Mouse (Mus musculus) kidney, embryonic 16.5 days (tissue): ENCODE results near the gene Hectd1. TPM values are rescaled to one million over a fixed set of nuclear protein-coding genes. Genes with fewer than 3 reads are reported as not detected.
A peak's percentile ranks its signal among the peaks of the same experiment; 100 is the strongest.

Source experiments
- ATAC-seq: fragments of 200-750 bp; cut with Nextera tagmentation; 2 replicates; pipeline ENCODE4 v1.8.0; 2017; ENCODE audit warnings: moderate TSS enrichment; ENCODE audit not compliant: low FRiP score, low TSS enrichment
- H3K27ac ChIP-seq: fragments of 300-500 bp; sonication (generic); 2 replicates; pipeline ENCODE4 v1.5.1; 2014; ENCODE audit warnings: low read length
- H3K27me3 ChIP-seq: fragments of 300-500 bp; sonication (generic); 2 replicates; pipeline ENCODE4 v1.6.1; 2014; ENCODE audit warnings: low read length, control low read depth, mixed read lengths; ENCODE audit not compliant: insufficient read depth
- H3K36me3 ChIP-seq: fragments of 300-500 bp; sonication (generic); 2 replicates; pipeline ENCODE4 v1.6.1; 2014; ENCODE audit warnings: low read length, control low read depth, mixed read lengths; ENCODE audit not compliant: insufficient read depth
- H3K4me1 ChIP-seq: fragments of 300-500 bp; sonication (generic); 2 replicates; pipeline ENCODE4 v1.6.1; 2014; ENCODE audit warnings: low read length, control low read depth, mixed read lengths; ENCODE audit not compliant: insufficient read depth
- H3K4me2 ChIP-seq: fragments of 300-500 bp; sonication (generic); replicated peaks from 2 replicates; pipeline ENCODE4 v1.6.1; 2014; ENCODE audit warnings: low read depth, low read length
- H3K4me3 ChIP-seq: fragments of 300-500 bp; sonication (generic); 2 replicates; pipeline ENCODE4 v1.5.1; 2014; ENCODE audit warnings: mild to moderate bottlenecking, low read length
- H3K9ac ChIP-seq: fragments of 300-500 bp; sonication (generic); replicated peaks from 2 replicates; pipeline ENCODE4 v1.6.1; 2014; ENCODE audit warnings: low read length
- H3K9me3 ChIP-seq: fragments of 300-500 bp; sonication (generic); 2 replicates; pipeline ENCODE4 v1.6.1; 2016; ENCODE audit warnings: low read length, control low read depth
- WGBS: fragments of 180-500 bp; shearing (Covaris S2); extraction: QIAGEN DNeasy Blood & Tissue Kit; methylation state at CpG from one replicate; pipeline ENCODE4 v1.1.7; 2014; 5-methylcytosine and 5-hydroxymethylcytosine counted together
- polyA plus RNA-seq: library from polyadenylated mRNA; unstranded; fragments of >200 nt; fragmentation: Nextera tagmentation; extraction: Ambion mirVana; gene quantifications from 2 replicates; pipeline ENCODE4 v1.2.1, GENCODE M21; 2015

Hectd1 gene
- polyA plus RNA-seq: 37.3 and 41.8 TPM in 2 replicates

DNA sequence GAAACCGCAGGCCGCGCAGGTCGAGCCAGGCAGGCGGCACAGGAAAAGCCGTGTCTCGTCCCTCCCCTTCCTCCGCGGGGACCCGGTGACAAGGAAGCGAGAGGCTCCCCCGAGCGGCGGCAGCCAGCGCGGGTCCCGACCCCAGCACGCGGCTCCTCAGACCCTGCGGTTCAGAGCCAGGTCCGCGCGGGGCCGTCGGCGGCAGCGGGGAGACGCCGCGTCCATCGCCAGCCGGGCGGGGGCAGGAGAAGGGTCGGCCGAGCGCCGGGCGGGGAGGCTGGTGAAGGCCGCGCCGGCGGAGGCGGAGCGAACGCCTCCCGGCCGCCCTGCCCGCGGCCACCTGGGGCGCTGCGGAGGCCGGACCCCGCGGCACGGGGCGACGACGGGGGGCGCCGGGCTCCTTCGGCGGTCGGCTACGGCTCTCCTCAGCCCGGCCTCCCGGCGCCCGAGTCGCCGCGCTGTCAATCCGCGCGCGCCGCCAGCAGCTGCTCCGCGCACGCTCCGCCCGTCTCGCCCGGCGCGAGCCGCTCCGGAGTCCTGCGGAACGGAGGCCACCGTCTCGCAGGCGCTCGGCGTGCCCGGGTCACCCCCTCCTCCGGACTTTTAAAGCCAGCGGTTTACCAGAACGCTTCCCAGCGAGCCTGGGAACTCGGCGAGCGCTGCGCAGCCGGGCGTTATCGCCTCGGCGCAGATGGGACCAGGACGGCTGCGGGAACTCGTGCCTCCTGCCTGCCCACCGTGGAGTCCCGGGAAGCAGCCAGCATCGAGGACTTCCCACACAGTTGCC, at the start of gene Hectd1:
Hectd1 (minus strand) TSS at position 247 of the 787 bp plus-strand sequence.
- Histone ChIP-seq H3K9me3 (no peaks in the 10 kb centered on the region), H3K27ac (peak within 1 kb of the TSS; percentile 99), H3K4me1 (peaks cover 16% of the 10 kb centered on the region), H3K4me3 (peak within 1 kb of the TSS; percentile 98), H3K27me3 (no peaks in the 10 kb centered on the region), H3K4me2 (peak within 1 kb of the TSS; percentile 77), H3K36me3 (peaks cover 12% of the 10 kb centered on the region), H3K9ac (peak within 1 kb of the TSS; percentile 100)
- ATAC-seq: peak; percentile 97
- WGBS: under 1% methylated on average over 99 of the region's 114 CpGs

- Histone ChIP-seq H3K27ac (no peak overlapping the region), H3K36me3 (no peaks in the 10 kb centered on the region), H3K9ac (no peak overlapping the region), H3K9me3 (no peaks in the 10 kb centered on the region), H3K27me3 (no peaks in the 10 kb centered on the region), H3K4me1 (no peaks in the 10 kb centered on the region; the same call in 1 of the 2 replicates), H3K4me3 (no peak overlapping the region), H3K4me2 (no peak overlapping the region)
- no peak for ATAC-seq
- WGBS: 57% methylated on average over 11 of the region's 11 CpGs
These were observed 42.3 kb upstream of the Hectd1 start for GRCm38 (mm10) chr12:51871446-51872144.

GRCm38 (mm10) chr12:51869511-51869910, 40.2 kb upstream of the Hectd1 start:
- Histone ChIP-seq H3K36me3 (no peaks in the 10 kb centered on the region), H3K27ac (no peak overlapping the region), H3K4me1 (peaks cover 6% of the 10 kb centered on the region), H3K4me3 (no peak overlapping the region), H3K9ac (no peak overlapping the region), H3K27me3 (no peaks in the 10 kb centered on the region), H3K9me3 (no peaks in the 10 kb centered on the region), H3K4me2 (no peak overlapping the region)
- ATAC-seq: no peak
- WGBS: 54% methylated on average over 3 of the region's 3 CpGs

DNA sequence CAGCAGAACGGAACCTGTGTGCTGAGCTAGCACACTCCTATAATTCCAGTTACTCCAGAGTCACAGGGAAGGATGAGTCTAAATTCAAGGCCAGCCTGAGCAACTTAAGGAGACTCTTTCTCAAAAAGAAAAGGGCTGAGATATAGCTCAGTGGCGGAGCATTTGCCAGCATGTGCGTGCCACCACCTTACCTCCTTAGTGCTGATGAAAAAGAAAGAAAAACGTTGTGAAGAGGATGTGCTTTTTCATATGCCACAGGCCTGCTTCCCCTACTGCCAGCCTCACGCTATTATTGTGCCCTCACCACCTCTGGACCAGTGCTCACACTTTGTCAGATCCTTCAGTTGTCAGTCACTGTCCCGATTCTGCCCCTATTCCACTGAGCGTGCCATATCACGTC, 37.7 kb upstream of the Hectd1 start:
- H3K4me3 ChIP-seq: no peak overlapping the region
- H3K27ac ChIP-seq: no peak overlapping the region
- WGBS: 76% methylated on average over 8 of the region's 8 CpGs
- ATAC-seq: no peak
- no peak overlapping the region for H3K9ac ChIP-seq
- H3K4me1 ChIP-seq: peaks cover 6% of the 10 kb centered on the region
- no peaks in the 10 kb centered on the region for H3K9me3 ChIP-seq
- no peak overlapping the region for H3K4me2 ChIP-seq
- H3K36me3 ChIP-seq: no peaks in the 10 kb centered on the region
- no peaks in the 10 kb centered on the region for H3K27me3 ChIP-seq

GRCm38 (mm10) chr12:51866226-51866910, 37.0 kb upstream of the Hectd1 start:
- WGBS: 61% methylated on average over 13 of the region's 13 CpGs

GRCm38 (mm10) chr12:51865790-51866179, 36.4 kb upstream of the Hectd1 start:
- Histone ChIP-seq H3K27ac (no peak overlapping the region), H3K9ac (no peak overlapping the region), H3K9me3 (no peaks in the 10 kb centered on the region), H3K4me1 (peaks cover 6% of the 10 kb centered on the region), H3K4me3 (no peak overlapping the region), H3K36me3 (no peaks in the 10 kb centered on the region), H3K4me2 (no peak overlapping the region), H3K27me3 (no peaks in the 10 kb centered on the region)
- 48% methylated on average over 4 of the region's 4 CpGs for WGBS
- ATAC-seq: peak; percentile 52

More at GRCm38 (mm10) chr12:51866226-51866910, 37.0 kb upstream of the Hectd1 start:
- no peaks in the 10 kb centered on the region for H3K36me3 ChIP-seq
- peaks cover 6% of the 10 kb centered on the region for H3K4me1 ChIP-seq
- H3K27me3 ChIP-seq: no peaks in the 10 kb centered on the region
- no peaks in the 10 kb centered on the region for H3K9me3 ChIP-seq
- H3K27ac ChIP-seq: no peak overlapping the region
- H3K9ac ChIP-seq: no peak overlapping the region
- no peak overlapping the region for H3K4me2 ChIP-seq
- ATAC-seq: no peak
- H3K4me3 ChIP-seq: no peak overlapping the region

DNA sequence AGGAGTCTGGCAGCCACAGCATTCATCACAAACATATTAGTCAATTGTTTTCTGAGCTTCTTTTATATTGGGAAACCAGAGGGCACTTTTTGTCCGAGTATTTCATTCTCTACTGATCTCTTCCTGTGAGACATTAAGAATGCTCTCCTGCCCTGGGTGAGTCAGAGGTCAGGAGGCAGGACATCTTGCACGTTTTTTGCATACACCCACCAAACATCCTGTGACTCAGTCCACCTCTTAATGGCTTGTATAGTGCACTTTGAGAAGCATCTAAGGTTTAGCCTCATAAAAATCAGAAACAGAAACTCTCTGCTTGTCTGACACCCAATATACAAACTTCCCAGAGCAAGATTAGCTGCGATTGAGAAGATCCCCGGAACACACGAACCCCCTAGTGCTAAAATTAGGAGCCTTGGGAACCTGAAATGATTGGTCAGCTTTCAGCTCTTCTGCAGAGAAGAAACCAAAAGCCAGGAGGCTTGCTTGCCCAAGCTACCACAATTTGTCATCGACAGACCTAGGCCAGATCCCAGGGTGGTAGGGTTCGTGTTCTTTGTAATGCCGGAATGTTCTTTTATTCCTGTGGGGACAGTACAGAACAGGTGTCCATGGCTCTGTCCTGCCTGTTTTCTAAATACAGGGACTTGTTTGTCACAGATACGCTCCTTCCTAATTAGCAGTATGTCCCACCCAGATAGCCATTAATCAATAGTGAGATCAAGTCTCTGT, 35.9 kb upstream of the Hectd1 start:
- H3K9me3 ChIP-seq: no peaks in the 10 kb centered on the region
- peaks cover 6% of the 10 kb centered on the region for H3K4me1 ChIP-seq
- H3K27ac ChIP-seq: no peak overlapping the region
- 54% methylated on average over 9 of the region's 9 CpGs for WGBS
- H3K27me3 ChIP-seq: no peaks in the 10 kb centered on the region
- H3K9ac ChIP-seq: no peak overlapping the region
- ATAC-seq: no peak
- no peak overlapping the region for H3K4me3 ChIP-seq
- no peak overlapping the region for H3K4me2 ChIP-seq
- H3K36me3 ChIP-seq: no peaks in the 10 kb centered on the region

DNA sequence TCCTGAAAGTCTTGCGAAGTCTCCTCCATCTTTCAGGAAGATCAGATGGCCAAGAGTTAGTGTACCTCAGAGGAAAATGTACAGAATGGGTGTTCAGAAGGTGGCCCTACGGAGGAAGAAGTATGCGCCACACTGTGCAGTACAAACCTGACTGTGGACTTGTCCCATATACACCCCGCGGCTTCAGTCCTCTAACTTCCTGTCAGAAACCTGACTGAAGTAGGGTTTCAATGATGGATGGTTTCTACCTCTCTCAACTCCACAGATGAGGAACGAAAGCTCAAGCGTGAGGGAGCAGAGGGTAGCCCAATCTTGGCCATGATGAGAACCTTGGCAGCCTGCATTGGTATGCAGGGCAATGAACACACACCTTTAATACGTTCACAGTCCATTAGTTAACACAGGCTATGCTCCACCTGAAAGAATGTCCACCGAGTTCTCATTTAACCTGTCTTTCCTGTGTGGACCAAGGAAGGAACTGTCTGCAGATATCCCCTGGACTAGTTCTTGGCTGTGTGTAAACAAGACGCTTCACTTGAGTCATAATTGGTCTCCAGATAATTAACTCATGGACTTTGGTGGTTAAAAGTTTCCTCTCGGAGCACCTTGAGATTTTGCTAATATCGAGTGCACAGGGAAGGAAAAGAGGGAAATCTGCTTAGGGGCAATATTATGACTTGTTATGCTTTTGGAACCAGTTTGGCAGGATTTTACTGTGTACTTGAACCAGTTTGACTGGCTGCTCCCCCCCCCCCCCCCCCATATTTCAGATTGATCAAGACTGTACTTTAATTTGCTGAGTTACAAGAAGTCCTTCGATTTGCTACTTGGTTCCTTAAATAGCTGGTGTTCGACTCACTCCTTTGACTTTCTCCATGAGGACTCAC, 34.0 kb upstream of the Hectd1 start:
- peak; percentile 85 for ATAC-seq
- Histone ChIP-seq H3K9ac (no peak overlapping the region), H3K36me3 (no peaks in the 10 kb centered on the region), H3K27ac (peak overlapping the region; percentile 62), H3K4me3 (no peak overlapping the region), H3K4me2 (no peak overlapping the region), H3K9me3 (no peaks in the 10 kb centered on the region), H3K4me1 (peaks cover 6% of the 10 kb centered on the region), H3K27me3 (no peaks in the 10 kb centered on the region)
- WGBS: 77% methylated on average over 14 of the region's 14 CpGs
